Mouse (Mus musculus): ENCODE measurements around the gene Nol4l. TPM values are rescaled to one million over a fixed set of nuclear protein-coding genes. Genes with fewer than 3 reads are reported as not detected.

The Nol4l gene
- total RNA-seq, 2 experiments from 2014 or later, result 111 to 122 TPM

Other genes with a start within 250 kb of the Nol4l start
- 100 to 1,000 TPM; 109 to 110 TPM for gene Kif3b, start 238.6 kb downstream of the Nol4l start, total RNA-seq (2021)
- gene Asxl1, start 184.1 kb downstream of the Nol4l start, total RNA-seq (2021), result 10 to 100 TPM; 53.4 to 53.9 TPM
- gene 4930404H24Rik, start 37.2 kb downstream of the Nol4l start, total RNA-seq (2021), result not detected
- 10 to 100 TPM; 48.2 to 50.9 TPM for gene Commd7, start 102.8 kb upstream of the Nol4l start, total RNA-seq (2021)
- gene Dnmt3b, start 119.5 kb upstream of the Nol4l start, total RNA-seq (2021), result 1 to 10 TPM; 2.8 to 4.0 TPM
- not detected for gene Dnmt3c, start 166.7 kb upstream of the Nol4l start, total RNA-seq (2021)
- 100 to 1,000 TPM; 242 to 243 TPM for gene Mapre1, start 211.3 kb upstream of the Nol4l start, total RNA-seq (2021)
- gene Efcab8, start 250.0 kb upstream of the Nol4l start, total RNA-seq (2021), result under 1 TPM; 0.32 to 0.60 TPM

All from left cerebral cortex, postnatal 4 days (tissue).